Mouse (Mus musculus): Measurements from ENCODE around the gene Cryl1.

- TF ChIP-seq CTCF (IDR thresholded peaks at IDR 0.05; ENCODE audit: extremely low read depth, insufficient read length, insufficient replicate concordance, low read depth, low read length) (no peak), POLR2A (IDR thresholded peaks at IDR 0.05; ENCODE audit: low read depth, low read length) (no peak)
Measured at GRCm38 (mm10) chr14:57412166-57412565, 13.8 kb upstream of the Cryl1 start.

Data from small intestine, adult 2 months (tissue).